Mouse (Mus musculus) hematopoietic stem cell, adult 5-6 weeks (primary cell): ENCODE measurements around the gene C8a. TPM values are rescaled to one million over a fixed set of nuclear protein-coding genes. Genes with fewer than 3 reads are reported as not detected.

ENCODE experiments used
- ATAC-seq, 2 experiments: fragments of 125-278 bp in 1 of 2; replicated peaks in 1 of 2; 2 replicates each; pipeline ENCODE4 v1.8.0; 2016 to 2017; ENCODE audit warnings: inconsistent platforms in 2 of 2, mild to moderate bottlenecking in 2 of 2, moderate number of reproducible peaks in 2 of 2, low read depth in 1 of 2, moderate TSS enrichment in 1 of 2; ENCODE audit not compliant: low FRiP score in 2 of 2, poor library complexity in 2 of 2, severe bottlenecking in 2 of 2, insufficient read depth in 1 of 2, low TSS enrichment in 1 of 2
- total RNA-seq: library from RNA; stranded (forward); fragments of 172-1452, 232-1000 nt; gene quantifications from 2 replicates; pipeline ENCODE4 v1.2.3, GENCODE M21; 2017

The C8a gene
- total RNA-seq, 1 experiment from 2014 or later = not detected

DNA sequence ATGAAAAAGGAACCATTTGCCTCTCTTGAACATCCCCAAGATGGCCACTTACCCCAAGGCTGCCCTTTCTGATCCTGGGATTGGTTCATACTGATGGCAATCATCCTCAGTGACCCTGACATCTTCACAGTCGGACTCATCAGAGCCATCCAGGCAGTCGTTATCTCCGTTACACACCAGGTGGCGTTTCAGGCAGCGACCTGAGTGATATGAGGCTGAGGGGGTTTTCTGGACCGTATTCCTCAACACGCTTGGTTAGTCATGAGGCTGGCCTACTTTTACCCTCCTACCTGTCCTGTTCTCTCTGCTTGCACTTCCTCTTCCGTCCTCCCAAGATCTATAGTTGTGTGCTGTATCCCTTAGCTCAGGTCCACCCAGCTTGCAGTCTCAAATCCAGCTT is 15.0 kb downstream of the C8a start:
- no peak for ATAC-seq

DNA sequence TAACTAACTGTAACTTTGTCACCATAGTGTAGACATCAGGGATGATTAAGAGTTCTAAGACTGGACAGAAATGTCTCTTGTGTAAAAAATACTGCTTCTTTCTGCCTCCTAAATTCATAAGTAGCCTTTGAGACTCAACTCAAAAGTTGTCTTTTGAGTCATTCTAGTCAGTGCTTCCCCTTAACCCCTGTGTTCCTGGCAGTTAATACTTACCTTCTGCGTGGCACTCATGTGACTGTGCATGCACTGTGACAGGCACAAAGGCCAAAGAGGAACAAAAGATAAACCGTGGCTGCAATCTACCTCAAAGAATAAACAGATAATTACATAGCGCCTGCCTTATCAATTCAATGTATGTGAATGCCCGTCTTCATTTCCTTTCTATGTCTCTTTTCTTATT is 18.4 kb downstream of the C8a start:
- ATAC-seq = no peak

DNA sequence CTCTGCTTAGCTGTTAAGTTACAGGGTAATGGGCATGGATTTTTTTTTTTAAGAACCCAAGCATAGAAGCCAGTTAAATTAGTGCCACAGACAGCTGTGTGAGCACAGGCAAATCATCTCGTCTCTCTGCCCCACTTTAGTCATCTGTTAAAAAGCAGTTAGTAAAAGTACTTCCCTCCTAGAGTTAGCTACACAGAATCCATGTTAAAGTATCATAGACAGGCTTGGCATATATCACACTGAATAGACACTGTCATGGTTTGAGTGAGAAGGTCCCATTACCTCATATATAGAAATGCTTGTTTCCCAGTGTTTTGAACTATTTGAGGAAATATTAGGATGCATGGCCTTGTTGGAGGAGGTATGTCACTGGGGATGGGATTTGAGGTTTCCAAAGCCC is 19.2 kb downstream of the C8a start, which contains the start of gene Gm17662:
Gene Gm17662 (plus strand): TSS at position 301 of the 400 bp plus-strand sequence.
- no peak for ATAC-seq

DNA sequence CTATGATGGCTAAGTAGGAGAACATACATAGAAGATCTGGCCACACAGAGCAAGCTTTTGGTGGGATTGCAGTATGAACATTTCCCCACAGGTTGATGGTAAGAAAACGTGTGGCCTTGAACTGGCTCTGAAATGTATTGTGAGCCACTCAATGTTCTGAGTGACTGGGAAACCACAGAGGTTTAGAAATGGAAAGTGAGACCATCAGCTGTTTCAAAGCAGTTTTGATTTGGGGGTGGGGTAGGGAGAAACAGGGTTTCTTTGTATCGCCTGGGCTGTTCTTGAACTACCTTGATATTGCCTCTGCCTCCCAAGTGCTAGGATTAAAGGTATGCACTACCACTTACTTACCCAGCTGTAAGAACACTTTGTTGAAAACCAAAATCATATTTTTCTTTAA is 21.0 kb downstream of the C8a start:
- ATAC-seq = no peak

DNA sequence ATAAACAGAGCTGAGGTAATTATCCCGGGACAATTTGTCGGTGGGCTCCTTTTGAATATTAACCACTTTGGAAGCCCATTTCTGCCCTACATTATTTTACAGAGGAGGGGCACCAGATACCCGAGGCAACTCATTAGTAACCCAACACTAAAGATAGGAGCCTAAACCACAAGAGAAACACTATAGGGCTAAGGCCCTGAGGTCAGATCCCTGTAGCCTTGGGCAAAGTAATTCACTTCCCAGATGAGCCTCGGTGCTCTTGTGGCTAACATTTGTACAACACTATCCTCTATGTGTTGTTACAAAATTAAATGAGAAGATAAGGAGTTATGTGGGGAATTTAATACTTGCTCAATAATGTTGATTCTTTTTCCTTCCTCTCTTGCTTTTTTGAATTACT is 32.7 kb downstream of the C8a start:
- ATAC-seq = no peak

DNA sequence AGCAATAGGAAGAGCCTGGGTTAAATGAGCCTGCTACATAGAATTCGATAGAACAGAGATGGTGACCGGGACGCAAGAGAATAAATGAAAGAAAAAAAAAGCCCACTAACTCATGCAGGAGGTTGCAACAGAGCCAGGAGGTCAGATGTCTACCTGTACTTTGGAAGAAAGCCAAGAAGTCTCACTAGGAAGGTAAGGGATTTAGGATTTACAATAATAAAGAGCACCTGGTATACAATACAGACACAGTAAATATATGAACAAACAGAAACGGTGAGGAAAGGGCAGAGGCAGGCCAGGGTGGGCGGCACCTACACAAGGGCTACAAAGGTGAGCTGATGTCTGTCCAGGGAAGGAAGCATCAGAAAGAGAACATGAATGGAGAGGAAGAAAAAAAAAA is 34.0 kb downstream of the C8a start:
- no peak for ATAC-seq

DNA sequence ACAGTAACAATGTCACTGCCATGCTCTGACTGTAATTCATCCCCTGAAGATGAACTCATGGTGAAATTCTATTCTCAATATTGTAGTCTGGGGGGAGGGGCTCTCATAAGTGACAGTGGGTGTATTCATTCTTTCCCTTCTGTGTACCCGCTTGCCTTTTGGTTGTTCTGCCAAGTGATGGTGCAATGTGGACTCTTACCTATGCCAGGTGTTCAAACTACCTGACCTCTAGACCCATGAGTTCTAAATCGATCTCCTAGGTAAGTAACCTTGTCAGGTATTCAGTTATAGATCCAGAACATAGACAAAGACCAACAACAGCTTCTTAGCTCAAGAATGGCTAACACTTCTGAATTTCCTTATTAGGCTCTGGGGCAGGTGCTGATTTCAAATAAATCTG is 37.9 kb downstream of the C8a start:
- no peak for ATAC-seq

DNA sequence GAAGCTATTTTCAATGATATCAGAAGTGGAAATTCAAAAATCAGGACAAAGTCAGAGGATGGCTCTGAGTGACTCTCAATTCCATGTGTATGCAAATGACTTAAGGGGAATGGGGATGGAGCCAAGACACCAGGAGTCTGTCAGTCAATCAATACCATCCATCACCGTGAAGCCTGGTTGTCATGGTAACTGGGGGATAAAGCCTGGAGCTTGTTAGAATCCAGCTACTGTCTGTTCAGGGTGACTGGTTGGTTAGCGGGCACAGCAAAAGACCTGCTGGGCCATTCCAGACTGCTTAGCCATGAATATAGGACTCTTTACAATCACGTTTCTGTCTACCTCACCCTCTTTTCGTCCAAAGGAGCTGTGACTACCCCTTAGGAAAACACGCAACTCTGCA is 41.1 kb downstream of the C8a start:
- no peak for ATAC-seq

DNA sequence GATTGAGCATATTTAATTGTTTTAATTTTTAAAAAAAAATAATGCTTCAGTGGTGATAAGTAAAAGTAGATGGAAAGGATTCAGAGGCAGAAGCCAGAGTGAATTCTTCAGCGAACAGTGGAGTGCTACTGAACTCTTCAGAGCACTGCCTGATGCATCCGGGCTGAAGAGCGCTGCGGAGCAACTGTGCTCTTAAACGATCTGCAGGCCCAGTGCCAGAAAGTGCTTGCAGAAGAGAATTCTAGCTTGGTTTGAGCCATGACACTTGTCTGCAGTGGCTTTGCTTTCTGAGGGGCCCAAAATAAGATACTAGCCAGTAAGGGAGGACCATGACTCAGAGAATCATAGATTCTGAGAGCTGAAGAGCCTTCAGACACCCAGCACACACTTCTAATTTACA is 47.3 kb downstream of the C8a start:
- no peak for ATAC-seq

DNA sequence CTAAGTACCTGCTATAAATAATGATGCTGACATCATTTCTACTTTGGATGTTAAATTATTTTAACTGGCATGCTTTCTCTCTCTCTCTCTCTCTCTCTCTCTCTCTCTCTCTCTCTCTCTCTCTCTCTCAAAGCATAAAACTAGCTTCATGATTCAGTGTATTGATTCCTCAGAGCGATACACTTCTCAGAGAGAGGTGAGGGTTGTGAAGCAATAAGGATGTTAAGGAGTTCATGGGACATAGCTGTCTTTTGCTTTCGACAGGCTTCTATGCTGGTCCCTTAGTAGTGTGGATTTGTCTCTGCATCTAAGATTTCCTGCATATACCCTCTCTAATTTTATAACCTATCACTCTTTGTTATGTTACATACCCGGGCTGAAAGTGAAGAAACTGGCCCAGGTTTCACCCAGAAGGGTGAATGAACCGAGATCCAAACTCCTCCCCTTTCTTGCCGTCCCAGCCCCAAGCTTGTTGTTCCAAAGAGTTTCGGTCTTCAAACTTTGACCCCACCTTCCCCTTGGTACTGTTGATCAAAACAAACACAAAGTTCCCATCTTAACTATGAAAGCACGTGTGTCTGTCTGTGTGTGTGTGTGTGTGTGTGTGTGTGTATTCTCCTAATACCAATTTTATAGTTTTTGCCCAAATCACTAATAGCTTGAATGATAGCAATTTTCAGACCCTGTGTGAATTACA is 51.7 kb downstream of the C8a start:
- ATAC-seq = no peak

DNA sequence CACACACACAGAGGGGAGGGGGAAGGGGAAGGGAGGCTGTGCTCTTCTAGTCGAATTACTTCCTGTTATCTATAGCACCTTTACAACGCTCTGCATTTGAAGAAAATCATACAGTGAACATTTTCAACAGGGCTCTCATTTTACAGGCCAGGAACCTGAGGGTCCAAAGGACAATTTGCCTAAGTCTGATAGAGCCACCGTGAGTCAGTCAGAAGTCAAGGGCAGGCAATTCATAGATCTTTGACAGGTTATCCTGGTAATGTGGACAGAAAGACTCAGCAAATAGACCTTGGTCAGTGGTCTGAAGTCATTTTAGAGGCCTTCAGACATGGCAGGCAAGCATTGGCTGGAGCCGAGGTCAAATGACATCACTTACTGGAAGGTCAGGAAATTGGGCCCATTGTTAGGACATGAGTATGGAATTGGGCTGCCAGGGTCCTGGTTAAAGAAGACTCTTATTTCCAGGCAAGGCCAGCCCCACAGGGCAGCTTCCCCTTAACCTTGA is 52.5 kb downstream of the C8a start:
- no peak for ATAC-seq

DNA sequence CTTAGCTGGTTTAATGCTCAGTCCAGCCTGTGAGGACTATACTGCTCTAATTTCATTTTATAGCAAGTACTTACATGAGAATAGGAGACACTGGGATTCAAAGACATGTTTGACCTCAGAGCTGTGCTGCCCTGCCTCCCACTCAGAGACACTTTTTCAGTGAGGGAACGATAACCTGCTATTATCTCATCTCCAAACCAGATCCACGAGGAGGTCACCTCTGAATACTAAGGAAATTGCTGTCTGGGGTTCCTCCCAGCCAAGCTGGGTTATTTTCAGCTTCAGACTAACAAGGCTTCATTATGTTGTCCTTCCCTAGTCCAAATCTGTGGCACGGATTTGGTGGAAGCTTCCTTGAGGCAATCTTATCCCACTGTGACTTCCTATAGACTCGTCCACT is 56.3 kb downstream of the C8a start:
- ATAC-seq = no peak

DNA sequence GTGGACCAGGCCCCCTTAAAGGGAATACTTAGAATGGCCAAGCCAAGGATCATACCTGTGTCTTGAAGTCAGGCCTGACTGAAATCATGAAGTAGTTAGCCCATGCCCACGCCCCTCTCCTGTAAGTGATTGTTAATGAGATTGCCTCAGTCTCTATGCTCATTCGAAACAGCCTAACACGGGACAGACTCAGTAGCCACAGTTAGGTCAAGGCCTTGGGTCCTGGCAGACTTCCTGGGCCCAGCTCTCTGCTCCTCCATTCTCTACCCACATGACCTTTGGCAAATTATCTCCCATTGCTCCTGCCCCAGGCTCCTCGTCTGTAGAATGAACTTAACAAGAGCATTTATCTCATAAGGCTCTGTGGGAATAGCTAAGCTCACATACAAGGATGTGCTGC is 57.2 kb downstream of the C8a start:
- ATAC-seq = no peak

DNA sequence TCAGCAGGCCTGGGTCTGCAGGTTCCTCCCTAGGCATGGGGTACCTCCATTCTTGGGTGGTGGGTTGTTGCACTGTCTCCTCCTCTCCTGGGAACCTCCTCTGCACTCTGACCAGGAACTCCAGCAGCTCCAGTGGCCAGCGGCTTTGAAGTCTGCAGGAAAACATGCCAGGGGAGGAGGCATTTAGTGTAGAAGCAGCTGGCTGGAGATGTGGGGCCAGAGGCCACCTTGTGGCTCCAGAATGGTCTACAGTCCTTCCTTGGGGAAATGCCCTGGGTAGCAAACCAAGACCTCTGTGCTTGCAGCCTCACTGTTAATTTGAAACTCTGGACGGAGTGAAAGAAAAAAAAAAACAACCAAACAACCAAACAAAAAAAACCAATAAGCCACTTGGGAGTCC is 58.7 kb downstream of the C8a start:
- ATAC-seq = no peak

DNA sequence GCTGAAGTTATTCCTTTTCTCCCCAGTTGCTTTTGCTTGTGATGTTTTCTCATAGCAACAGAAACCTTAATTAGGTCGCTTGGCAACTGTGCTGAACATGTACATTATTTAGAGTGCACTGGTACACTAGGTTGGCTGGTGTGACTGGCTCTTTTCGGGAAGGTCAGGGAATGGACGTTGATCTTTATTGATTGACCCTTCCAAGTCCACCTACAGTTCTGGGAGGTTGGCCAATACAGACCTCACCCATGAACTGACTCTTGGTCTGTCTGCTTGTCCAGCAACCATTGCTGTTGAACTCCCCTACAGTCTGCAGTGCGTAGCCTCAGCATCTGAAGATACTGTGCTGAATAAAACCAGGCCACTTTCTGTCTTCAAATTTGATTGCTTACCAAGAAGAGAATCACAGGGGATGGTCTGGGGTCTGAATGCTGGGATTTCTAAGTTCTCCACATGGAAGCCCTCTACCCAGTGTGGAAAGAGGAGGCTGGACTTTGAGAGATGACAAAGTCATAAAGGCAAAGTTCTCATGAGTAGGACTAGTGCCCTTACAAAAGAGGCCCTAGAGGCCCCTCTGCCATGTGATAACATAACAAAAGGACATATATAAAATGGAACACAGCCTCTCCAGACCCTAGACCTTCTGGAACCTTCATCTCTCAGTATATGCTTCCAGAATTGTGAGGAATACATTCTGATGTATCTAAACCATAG is 59.5 kb downstream of the C8a start:
- no peak for ATAC-seq

DNA sequence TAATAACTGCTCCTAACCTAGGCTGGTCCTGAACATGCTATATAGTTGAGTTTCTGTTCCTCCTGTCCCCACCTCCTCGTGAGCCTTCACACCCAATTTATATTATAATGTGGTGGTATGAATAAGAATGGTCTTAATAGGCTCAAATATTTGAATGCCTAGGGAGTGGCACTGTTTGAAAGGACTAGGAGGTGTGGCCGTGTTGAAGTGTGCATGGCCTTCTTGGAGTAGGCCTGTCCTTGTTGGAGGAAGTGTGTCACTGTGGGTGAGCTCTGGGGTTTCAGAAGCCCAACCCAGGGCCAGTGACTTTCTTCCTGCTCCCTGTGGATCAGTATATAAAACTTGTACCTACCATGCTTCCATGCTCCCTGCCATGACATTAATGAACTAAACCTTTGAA is 62.6 kb downstream of the C8a start:
- no peak for ATAC-seq

DNA sequence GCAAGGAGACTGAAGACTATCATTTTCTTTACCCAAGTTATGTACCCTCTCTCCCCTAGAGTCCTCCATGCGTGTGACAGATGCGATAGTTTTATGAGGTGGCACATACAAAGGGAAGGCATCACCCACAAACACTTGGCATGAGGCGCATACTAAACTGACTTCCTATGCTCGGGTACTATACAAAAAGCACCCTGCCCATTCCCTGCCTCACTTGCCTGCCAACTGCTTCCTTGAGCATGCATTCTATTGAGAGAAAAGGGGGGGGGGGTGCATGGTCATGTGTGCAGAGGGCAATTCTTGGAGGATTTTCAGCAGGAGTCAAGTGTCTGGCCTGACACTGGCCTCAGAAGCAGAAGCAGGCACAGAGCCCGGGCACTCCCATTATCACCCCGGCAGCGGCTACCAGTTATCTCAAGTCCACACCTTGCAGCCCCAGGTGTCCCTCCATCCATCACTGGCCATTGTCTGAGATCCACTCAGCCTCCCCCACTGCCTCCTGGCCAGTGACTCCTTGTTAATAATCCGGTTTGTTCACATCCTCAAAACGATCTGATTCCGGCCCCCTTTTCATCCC is 65.4 kb downstream of the C8a start:
- ATAC-seq = no peak

DNA sequence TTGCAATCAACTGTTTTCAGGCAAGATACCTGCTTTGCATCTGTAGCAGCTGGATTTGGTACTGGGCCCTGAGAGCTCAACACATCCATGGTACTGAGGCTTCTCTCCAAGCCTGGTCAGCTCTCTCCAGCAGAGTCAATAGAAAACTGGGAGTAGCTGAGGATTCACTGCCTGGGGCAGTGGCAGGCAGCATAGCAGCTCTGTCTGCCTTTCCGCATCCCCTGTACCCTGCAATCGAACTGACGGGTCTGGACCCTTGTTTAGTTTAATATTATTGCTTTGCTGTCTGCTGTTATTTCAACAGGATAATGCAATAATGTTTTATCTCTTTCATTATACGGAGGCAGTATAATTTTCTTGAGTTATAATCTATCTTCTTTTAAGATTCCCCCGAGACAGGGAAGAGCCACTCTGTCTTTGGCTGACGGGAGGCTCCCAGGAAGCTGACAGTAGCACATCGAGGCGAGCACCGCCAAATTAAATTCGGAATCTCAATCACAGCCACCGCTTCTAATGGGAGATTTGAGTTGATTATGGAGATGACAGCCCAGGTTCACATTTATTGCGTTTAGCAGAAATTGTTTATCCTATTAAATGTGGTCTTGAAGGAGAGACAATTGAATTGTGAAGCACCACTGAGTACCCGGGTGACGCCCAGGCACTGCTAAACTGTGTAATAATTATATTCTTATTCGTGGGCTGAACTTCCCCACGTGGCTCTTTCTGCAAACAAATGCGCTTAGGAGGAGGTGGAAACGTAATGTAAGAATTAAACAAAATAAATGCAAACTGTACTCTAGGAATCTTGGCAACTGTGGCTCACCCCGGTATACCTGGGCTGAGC is 70.6 kb downstream of the C8a start:
- ATAC-seq = no peak
